Mouse (Mus musculus): ENCODE measurements around the gene Mrgprb1.
"Not testable (repeated sequence)": the region's sequence is repeated elsewhere in the genome, so short reads cannot be mapped to it uniquely, and the experiment has no call there.

Mrgprb1 gene

DNA sequence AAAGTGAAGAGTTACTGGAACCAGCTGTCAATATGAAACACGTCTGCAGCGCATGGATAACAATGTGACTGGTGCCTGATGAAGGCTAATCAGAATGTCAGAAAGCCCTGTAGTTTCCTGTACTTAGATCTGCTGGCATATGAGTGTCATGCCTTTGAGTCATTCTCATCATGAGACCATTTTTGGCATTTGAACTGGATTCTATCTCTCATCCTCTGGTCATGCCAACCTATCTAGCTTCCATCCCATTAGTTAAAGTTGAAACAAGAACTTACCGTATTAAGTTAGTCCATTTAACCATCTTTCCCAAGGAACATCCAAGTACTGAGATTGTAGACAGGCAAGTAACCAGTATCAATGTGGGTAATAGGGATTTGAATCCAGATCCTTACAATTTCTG is at the start of gene Mrgprb1:
Gene Mrgprb1, minus strand, starts transcription at position 101 of the 400 bp plus-strand sequence.
- no peak for DNase-seq (ENCODE audit: low read depth, low spot score)

- no peak for DNase-seq (ENCODE audit: low read depth, low spot score)
These were observed 43.1 kb upstream of the Mrgprb1 start, which contains the start of gene Mrgprx2 for GRCm38 (mm10) chr7:48499221-48499620. Mrgprx2 (minus strand) TSS chr7:48499321.

GRCm38 (mm10) chr7:48436581-48436980 is 19.6 kb downstream of the Mrgprb1 start:
- no peak for DNase-seq (ENCODE audit: low read depth, low spot score)

DNA sequence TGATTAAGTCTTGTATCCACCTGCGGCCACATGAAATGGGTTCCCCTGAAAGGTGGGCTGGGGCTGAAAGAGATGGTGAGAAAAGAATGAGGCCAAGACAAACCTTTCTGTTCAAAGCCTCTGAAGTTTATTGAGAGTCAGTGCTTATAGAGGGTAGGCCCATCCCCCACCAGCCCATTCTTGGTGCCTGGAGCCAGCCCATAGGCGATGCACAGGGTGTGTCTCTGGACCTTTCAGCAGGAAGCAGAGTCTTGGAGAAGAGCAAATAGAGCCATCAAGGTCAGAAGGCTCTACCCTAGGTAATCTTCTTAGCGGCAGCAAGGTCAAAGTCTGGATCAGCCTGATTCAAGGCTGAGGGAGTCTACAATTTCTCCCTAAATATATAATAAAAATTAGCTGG is 20.2 kb downstream of the Mrgprb1 start:
- not testable (repeated sequence) for DNase-seq (ENCODE audit: low read depth, low spot score)
